Mouse (Mus musculus) liver, embryonic 15.5 days (tissue): ENCODE data around the gene Siae. TPM values are rescaled to one million over a fixed set of nuclear protein-coding genes. Genes with fewer than 3 reads are reported as not detected.

Experiments
- ATAC-seq: fragments of 200-750 bp; cut with Nextera tagmentation; 2 replicates; pipeline ENCODE4 v1.8.0; 2017; ENCODE audit warnings: moderate number of reproducible peaks, mild to moderate bottlenecking, moderate library complexity; ENCODE audit not compliant: insufficient read depth
- H3K27ac ChIP-seq: fragments of 300-500 bp; sonication (generic); replicated peaks from 2 replicates; pipeline ENCODE4 v1.5.1; 2015; ENCODE audit warnings: mild to moderate bottlenecking, inconsistent platforms
- H3K27me3 ChIP-seq: fragments of 300-500 bp; sonication (generic); 2 replicates; pipeline ENCODE4 v1.6.1; 2015; ENCODE audit warnings: mild to moderate bottlenecking, inconsistent platforms
- H3K36me3 ChIP-seq: fragments of 300-500 bp; sonication (generic); replicated peaks from 2 replicates; pipeline ENCODE4 v1.6.1; 2015; ENCODE audit warnings: moderate library complexity, mild to moderate bottlenecking, inconsistent platforms
- H3K4me1 ChIP-seq: fragments of 300-500 bp; sonication (generic); replicated peaks from 2 replicates; pipeline ENCODE4 v1.6.1; 2015; ENCODE audit warnings: inconsistent platforms
- H3K4me2 ChIP-seq: fragments of 300-500 bp; sonication (generic); 2 replicates; pipeline ENCODE4 v1.6.1; 2015; ENCODE audit warnings: moderate library complexity, mild to moderate bottlenecking, inconsistent platforms
- H3K4me3 ChIP-seq: fragments of 300-500 bp; sonication (generic); replicated peaks from 2 replicates; pipeline ENCODE4 v1.5.1; 2015; ENCODE audit warnings: mild to moderate bottlenecking, inconsistent platforms
- H3K9ac ChIP-seq: fragments of 300-500 bp; sonication (generic); 2 replicates; pipeline ENCODE4 v1.6.1; 2015; ENCODE audit warnings: moderate library complexity, mild to moderate bottlenecking, inconsistent platforms
- H3K9me3 ChIP-seq: fragments of 300-500 bp; sonication (generic); replicated peaks from 2 replicates; pipeline ENCODE4 v1.6.1; 2016; ENCODE audit warnings: inconsistent platforms
- WGBS: fragments of 180-500 bp; shearing (Covaris S2); methylation state at CpG from one replicate; pipeline ENCODE4 v1.1.7; 2015; ENCODE audit warnings: mixed read lengths; ENCODE audit not compliant: insufficient replicate concordance; 5-methylcytosine and 5-hydroxymethylcytosine counted together
- polyA plus RNA-seq: library from polyadenylated mRNA; unstranded; fragments of >200 nt; fragmentation: Nextera tagmentation; extraction: Ambion mirVana; gene quantifications from 2 replicates; pipeline ENCODE4 v1.2.1, GENCODE M21; 2015

Gene Siae
- polyA plus RNA-seq, 1 experiment from 2014 or later: 5.6 TPM

DNA sequence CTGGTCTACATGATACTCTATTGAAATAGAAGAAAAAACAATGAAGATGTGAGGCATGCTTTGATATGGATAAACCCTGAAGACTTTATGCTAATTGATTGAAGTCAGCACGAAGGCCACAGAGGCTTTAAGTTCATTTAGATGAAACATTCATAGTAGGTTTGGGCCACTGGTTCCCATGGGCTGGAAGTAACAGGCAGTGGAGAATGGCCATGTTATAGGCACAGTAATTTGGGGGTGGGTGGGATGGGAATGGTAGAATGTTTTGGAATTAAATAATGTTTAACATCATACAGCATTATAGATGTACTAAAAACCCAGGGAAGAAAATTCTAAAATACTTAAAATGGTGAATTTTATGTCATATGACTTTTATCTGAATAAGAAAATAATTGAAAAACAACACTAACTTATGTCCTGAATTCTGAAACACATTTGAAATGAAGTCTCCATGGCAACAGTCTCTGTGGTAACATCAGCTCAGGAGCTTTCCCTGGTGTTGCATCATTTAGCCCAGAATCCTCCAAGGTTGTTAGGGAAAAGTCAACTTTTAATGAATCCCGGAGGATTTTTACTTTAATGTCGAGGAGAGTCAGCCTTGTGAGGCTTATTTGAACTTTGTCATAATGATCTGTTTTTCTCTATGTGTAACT, 131.9 kb downstream of the Siae start:
- no peak for ATAC-seq
- no peaks in the 10 kb centered on the region for H3K36me3 ChIP-seq
- H3K4me1 ChIP-seq: no peaks in the 10 kb centered on the region
- H3K4me2 ChIP-seq: no peak overlapping the region
- no peaks in the 10 kb centered on the region for H3K9me3 ChIP-seq
- WGBS: 47% methylated on average over 3 of the region's 3 CpGs
- no peak overlapping the region for H3K4me3 ChIP-seq
- H3K9ac ChIP-seq: no peak overlapping the region
- no peaks in the 10 kb centered on the region for H3K27me3 ChIP-seq
- H3K27ac ChIP-seq: no peak overlapping the region

DNA sequence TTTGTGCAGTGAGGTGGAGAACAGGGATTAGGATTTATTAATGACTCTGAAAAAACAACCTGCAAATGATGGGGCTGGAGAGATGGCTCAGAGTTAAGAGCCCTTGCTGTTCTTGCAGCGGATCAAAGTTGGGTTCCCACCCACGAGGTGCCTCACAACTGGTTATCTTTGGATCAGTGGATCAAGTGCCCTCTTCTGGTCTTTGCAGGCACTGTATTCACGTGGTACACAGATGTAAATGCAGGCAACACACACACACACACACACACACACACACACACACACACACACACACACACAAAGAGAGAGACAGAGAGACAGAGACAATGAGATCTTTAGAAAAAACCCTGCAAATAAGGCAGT, 132.4 kb downstream of the Siae start:
- Histone ChIP-seq H3K4me2 (no peak overlapping the region), H3K27me3 (no peaks in the 10 kb centered on the region), H3K36me3 (no peaks in the 10 kb centered on the region), H3K9ac (no peak overlapping the region), H3K4me3 (no peak overlapping the region), H3K4me1 (no peaks in the 10 kb centered on the region), H3K9me3 (no peaks in the 10 kb centered on the region), H3K27ac (no peak overlapping the region)
- WGBS: 28% methylated on average over 3 of the region's 3 CpGs
- ATAC-seq: no peak

- H3K4me1 ChIP-seq: no peaks in the 10 kb centered on the region
- no peak overlapping the region for H3K27ac ChIP-seq
- 48% methylated on average over 5 of the region's 5 CpGs for WGBS
- ATAC-seq: no peak
- no peak overlapping the region for H3K9ac ChIP-seq
- H3K4me3 ChIP-seq: no peak overlapping the region
- no peaks in the 10 kb centered on the region for H3K36me3 ChIP-seq
- no peak overlapping the region for H3K4me2 ChIP-seq
- H3K27me3 ChIP-seq: no peaks in the 10 kb centered on the region
- no peaks in the 10 kb centered on the region for H3K9me3 ChIP-seq
These were observed 134.6 kb downstream of the Siae start for GRCm38 (mm10) chr9:37689970-37690686.

Other genes with a start within 250 kb of the Siae start
- 3.4 and 4.3 TPM in 2 replicates for gene Ccdc15, start 207.3 kb upstream of the Siae start, polyA plus RNA-seq
- gene Hepacam, start 188.3 kb upstream of the Siae start, polyA plus RNA-seq: not detected in 2 replicates
- 2.2 and 3.1 TPM in 2 replicates for gene Robo4, start 153.8 kb upstream of the Siae start, polyA plus RNA-seq
- gene Robo3, start 122.5 kb upstream of the Siae start, polyA plus RNA-seq: 0.07 and 0.21 TPM in 2 replicates
- gene Msantd2, start 66.4 kb upstream of the Siae start, polyA plus RNA-seq: 3.6 and 5.0 TPM in 2 replicates
- gene Esam, start 27.6 kb upstream of the Siae start, polyA plus RNA-seq: 14.5 and 17.9 TPM in 2 replicates
- gene Vsig2, start 16.4 kb upstream of the Siae start, polyA plus RNA-seq: 0.29 and 0.32 TPM in 2 replicates
- gene Nrgn, start 2.8 kb upstream of the Siae start, polyA plus RNA-seq: 5.4 and 6.2 TPM in 2 replicates
- gene Spa17, start 58.0 kb downstream of the Siae start, polyA plus RNA-seq: 1.3 and 1.5 TPM in 2 replicates
- gene Tbrg1, start 101.6 kb downstream of the Siae start, polyA plus RNA-seq: 43.1 and 48.3 TPM in 2 replicates
- gene Panx3, start 113.5 kb downstream of the Siae start, polyA plus RNA-seq: not detected in 2 replicates
- not detected in 2 replicates for gene Olfr160, start 160.6 kb downstream of the Siae start, polyA plus RNA-seq
- not detected in 2 replicates for gene Olfr874, start 189.4 kb downstream of the Siae start, polyA plus RNA-seq
- gene Olfr875, start 216.2 kb downstream of the Siae start, polyA plus RNA-seq: not detected in 2 replicates
- not detected in 2 replicates for gene Olfr876, start 247.3 kb downstream of the Siae start, polyA plus RNA-seq